Mouse (Mus musculus) C2C12 (cell line): ENCODE measurements around the gene Zic2. TPM values are rescaled to one million over a fixed set of nuclear protein-coding genes. Genes with fewer than 3 reads are reported as not detected.

Experiments
- H3K27me3 ChIP-seq: one replicate; pipeline ENCODE4 v1.6.1; 2011; ENCODE audit not compliant: control insufficient read depth, insufficient read depth, insufficient read length
- H3K36me3 ChIP-seq: one replicate; pipeline ENCODE4 v1.6.1; 2011; ENCODE audit not compliant: control insufficient read depth, insufficient read depth
- H3K4me3 ChIP-seq: one replicate; pipeline ENCODE4 v1.5.1; 2011; ENCODE audit warnings: mild to moderate bottlenecking, control low read depth; ENCODE audit not compliant: poor library complexity, insufficient read depth, severe bottlenecking
- H3K79me2 ChIP-seq: one replicate; pipeline ENCODE4 v1.6.1; 2011; ENCODE audit not compliant: control insufficient read depth, insufficient read depth
- H3K79me3 ChIP-seq: one replicate; pipeline ENCODE4 v1.6.1; 2011; ENCODE audit warnings: low read depth, control low read depth
- H3ac ChIP-seq: one replicate; pipeline ENCODE3; 2011; ENCODE audit warnings: low read depth; ENCODE audit not compliant: control insufficient read depth, insufficient read length
- CEBPB ChIP-seq: IDR thresholded peaks from one replicate; pipeline ENCODE4 v1.6.1; 2011; ENCODE audit warnings: low read depth, mild to moderate bottlenecking, control low read depth, moderate library complexity
- CTCF ChIP-seq: IDR thresholded peaks from one replicate; pipeline ENCODE4 v1.5.1; 2011; ENCODE audit not compliant: control insufficient read depth, insufficient read depth, insufficient read length
- FOSL1 ChIP-seq: IDR thresholded peaks from one replicate; pipeline ENCODE4 v1.8.0; 2011; ENCODE audit warnings: mild to moderate bottlenecking, low read length; ENCODE audit not compliant: poor library complexity, insufficient read depth, severe bottlenecking
- MAX ChIP-seq: IDR thresholded peaks from one replicate; pipeline ENCODE4 v1.6.1; 2011; ENCODE audit warnings: mild to moderate bottlenecking, control low read depth
- MYOD1 ChIP-seq: IDR thresholded peaks from one replicate; pipeline ENCODE4 v1.6.1; 2011; ENCODE audit warnings: low read depth; ENCODE audit not compliant: control insufficient read depth, insufficient read length
- MYOG ChIP-seq: IDR thresholded peaks from one replicate; pipeline ENCODE4 v1.6.1; 2011; ENCODE audit not compliant: control insufficient read depth, insufficient read length; ENCODE audit errors: extremely low read depth
- USF1 ChIP-seq: IDR thresholded peaks from one replicate; pipeline ENCODE4 v1.6.1; 2011; ENCODE audit warnings: low read depth, mild to moderate bottlenecking, control low read depth, moderate library complexity
- polyA plus RNA-seq: library from polyadenylated mRNA; unstranded; fragments of >200 nt; fragmentation: generic; extraction: Trizol; gene quantifications from one replicate; pipeline ENCODE4 v1.2.1, GENCODE M21; 2012; ENCODE audit warnings: missing spikeins

Gene Zic2
- polyA plus RNA-seq, 1 experiment = 2.5 TPM

DNA sequence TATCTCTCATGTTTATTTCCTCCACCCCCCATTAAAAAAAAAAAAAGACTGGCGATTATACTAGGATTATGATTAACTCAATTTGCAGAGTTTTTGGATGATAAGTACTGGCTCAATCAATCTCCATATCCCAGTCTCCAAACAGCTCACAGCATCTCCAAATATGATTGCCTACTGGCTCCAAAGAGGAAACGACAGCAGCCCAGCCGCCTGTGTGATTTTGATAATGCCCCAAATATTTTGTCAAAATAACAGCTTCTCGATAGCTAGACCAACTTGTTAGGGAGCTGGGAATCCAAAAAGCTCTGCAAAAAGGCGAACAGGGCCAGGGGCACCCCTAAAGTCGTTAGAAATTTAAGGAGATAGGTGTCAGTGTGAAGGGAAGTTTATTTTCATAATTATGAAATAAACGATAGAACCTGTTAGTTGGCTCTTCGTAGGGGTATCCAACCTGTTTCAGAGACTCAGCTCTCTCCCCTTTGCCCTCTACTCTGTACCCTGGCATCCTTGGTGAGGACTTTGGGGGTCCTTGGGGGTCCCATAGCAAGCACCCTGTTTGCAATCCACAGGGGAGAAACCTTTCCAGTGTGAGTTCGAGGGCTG is 2.8 kb downstream of the Zic2 start:
- H3K79me2 ChIP-seq = peaks cover 17% of the 10 kb centered on the region
- peaks cover 2% of the 10 kb centered on the region for H3K79me3 ChIP-seq
- no peaks in the 10 kb centered on the region for H3K36me3 ChIP-seq
- no peak overlapping the region for H3ac ChIP-seq
- no peak overlapping the region for H3K4me3 ChIP-seq
- TF ChIP-seq CEBPB = no peak
- TF ChIP-seq USF1 = no peak
- no peak for TF ChIP-seq MAX
- no peak for TF ChIP-seq FOSL1
- no peak for TF ChIP-seq MYOG
- H3K27me3 ChIP-seq = peaks cover 34% of the 10 kb centered on the region

- no peak overlapping the region for H3ac ChIP-seq
- peaks cover 17% of the 10 kb centered on the region for H3K79me2 ChIP-seq
- no peak overlapping the region for H3K4me3 ChIP-seq
- no peaks in the 10 kb centered on the region for H3K36me3 ChIP-seq
- H3K27me3 ChIP-seq = peaks cover 36% of the 10 kb centered on the region
- H3K79me3 ChIP-seq = peaks cover 2% of the 10 kb centered on the region
- no peak for TF ChIP-seq FOSL1
- TF ChIP-seq MAX = no peak
- no peak for TF ChIP-seq MYOD1
- no peak for TF ChIP-seq CEBPB
- TF ChIP-seq USF1 = no peak
- no peak for TF ChIP-seq MYOG
- no peak for TF ChIP-seq CTCF
Measured at GRCm38 (mm10) chr14:122478574-122479011, 3.4 kb downstream of the Zic2 start.

DNA sequence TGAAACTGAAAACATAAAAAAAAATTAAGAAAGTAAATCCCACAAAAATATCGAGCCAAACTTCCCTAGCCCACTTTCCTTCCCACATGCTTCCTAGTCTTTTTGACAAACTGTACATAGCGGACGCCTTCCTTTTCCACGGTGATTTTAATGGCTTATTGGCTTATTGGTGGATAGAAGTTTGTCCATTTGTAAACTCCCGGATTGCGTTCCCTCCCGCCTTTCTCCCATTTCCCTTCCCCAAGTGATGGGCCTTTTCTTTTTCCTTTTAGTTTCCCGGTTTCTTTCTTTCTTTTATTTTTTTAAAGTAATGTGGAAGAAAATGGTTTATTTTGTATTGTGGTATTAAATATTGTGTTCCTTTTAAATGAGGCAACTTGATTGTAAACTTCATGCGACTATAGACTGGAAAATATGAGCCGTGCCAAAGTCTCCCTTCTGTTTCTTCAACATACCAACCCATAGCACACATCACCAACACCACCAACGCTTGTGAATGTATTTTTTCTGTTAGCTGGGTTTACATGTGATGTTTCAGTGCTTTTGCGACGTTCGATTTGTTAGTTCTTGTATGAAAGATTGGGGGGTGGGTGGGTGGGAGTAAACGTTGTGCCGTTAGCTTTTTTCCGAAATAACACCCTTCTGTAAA is 4.3 kb downstream of the Zic2 start:
- Histone ChIP-seq H3ac (no peak overlapping the region), H3K36me3 (no peaks in the 10 kb centered on the region), H3K79me2 (peaks cover 17% of the 10 kb centered on the region), H3K27me3 (peaks cover 40% of the 10 kb centered on the region), H3K79me3 (peaks cover 2% of the 10 kb centered on the region), H3K4me3 (no peak overlapping the region)
- TF ChIP-seq MYOG (no peak), FOSL1 (no peak), MYOD1 (no peak), CTCF (no peak), USF1 (no peak), CEBPB (no peak), MAX (no peak)

DNA sequence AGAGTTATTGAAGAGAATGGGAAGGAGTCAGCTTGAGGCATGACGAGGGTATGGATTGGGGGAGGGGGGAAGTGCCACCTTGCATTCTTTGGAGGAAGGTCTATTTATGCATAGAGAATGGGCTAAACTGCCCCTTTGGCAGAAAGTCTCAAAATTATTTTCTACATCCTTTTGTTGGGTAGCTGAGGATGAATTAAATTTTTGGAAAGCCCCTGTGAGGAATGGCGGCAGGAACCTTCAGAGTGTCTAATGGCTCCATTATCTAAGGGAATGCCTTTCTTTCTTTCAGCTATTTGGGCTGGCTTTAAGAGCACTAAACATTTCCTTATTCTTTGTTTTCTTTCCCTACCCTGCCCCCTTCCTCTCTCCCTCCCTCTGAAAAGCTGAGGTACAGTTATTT is 5.1 kb downstream of the Zic2 start:
- Histone ChIP-seq H3K27me3 (peaks cover 42% of the 10 kb centered on the region), H3K36me3 (no peaks in the 10 kb centered on the region), H3K79me2 (peaks cover 17% of the 10 kb centered on the region), H3K79me3 (peaks cover 2% of the 10 kb centered on the region), H3K4me3 (no peak overlapping the region), H3ac (no peak overlapping the region)
- no peak for TF ChIP-seq FOSL1
- no peak for TF ChIP-seq CEBPB
- no peak for TF ChIP-seq USF1
- no peak for TF ChIP-seq CTCF
- TF ChIP-seq MAX = no peak
- TF ChIP-seq MYOG = no peak
- TF ChIP-seq MYOD1 = no peak

- TF ChIP-seq USF1 (no peak), MAX (no peak), FOSL1 (no peak), MYOG (no peak), CEBPB (no peak), CTCF (no peak), MYOD1 (no peak)
- Histone ChIP-seq H3K36me3 (no peaks in the 10 kb centered on the region), H3ac (no peak overlapping the region), H3K79me2 (peaks cover 17% of the 10 kb centered on the region), H3K79me3 (peaks cover 2% of the 10 kb centered on the region), H3K4me3 (no peak overlapping the region), H3K27me3 (peaks cover 35% of the 10 kb centered on the region)
Measured at GRCm38 (mm10) chr14:122481181-122481580, 5.9 kb downstream of the Zic2 start.
